Mouse (Mus musculus) MEL (cell line): Measurements from ENCODE around the gene Phykpl. TPM values are rescaled to one million over a fixed set of nuclear protein-coding genes. Genes with fewer than 3 reads are reported as not detected.

Source experiments
- DNase-seq: peaks from one replicate; pipeline ENCODE4 v3.0.0; 2011; ENCODE audit warnings: low read depth, low spot score
- H3K27ac ChIP-seq: 2 replicates; pipeline ENCODE4 v1.5.1; 2012; ENCODE audit warnings: low read depth, mild to moderate bottlenecking, control low read depth, low read length, moderate library complexity; ENCODE audit not compliant: control insufficient read depth
- H3K27me3 ChIP-seq, 2 experiments: fragments of 150-350 bp in 1 of 2; sonication (generic) in 1 of 2; 2 replicates each; pipeline ENCODE4 v1.6.1; 2012; ENCODE audit warnings: low read length in 2 of 2, mild to moderate bottlenecking in 2 of 2, improper control_type of control experiment in 1 of 2, moderate library complexity in 1 of 2; ENCODE audit not compliant: insufficient read depth in 2 of 2, control insufficient read depth in 1 of 2
- H3K36me3 ChIP-seq, 2 experiments: 2 replicates each; pipeline ENCODE4 v1.6.1; 2012 to 2014; ENCODE audit warnings: low read length in 2 of 2, improper control_type of control experiment in 1 of 2, inconsistent platforms in 1 of 2, mild to moderate bottlenecking in 1 of 2; ENCODE audit not compliant: insufficient read depth in 2 of 2, control insufficient read depth in 1 of 2
- H3K4me1 ChIP-seq, 2 experiments: fragments of 150-350 bp in 1 of 2; sonication (generic) in 1 of 2; 2 replicates each; pipeline ENCODE4 v1.6.1; 2012; ENCODE audit warnings: low read length in 2 of 2, improper control_type of control experiment in 1 of 2, mild to moderate bottlenecking in 1 of 2; ENCODE audit not compliant: insufficient read depth in 2 of 2, control insufficient read depth in 1 of 2
- H3K4me3 ChIP-seq, 2 experiments: fragments of 150-350 bp in 1 of 2; sonication (generic) in 1 of 2; 2 replicates each; pipeline ENCODE4 v1.5.1; 2012; ENCODE audit warnings: low read depth in 2 of 2, low read length in 2 of 2, mild to moderate bottlenecking in 2 of 2, moderate library complexity in 2 of 2, control low read depth in 1 of 2, improper control_type of control experiment in 1 of 2; ENCODE audit not compliant: control insufficient read depth in 1 of 2, insufficient read depth in 1 of 2
- H3K79me2 ChIP-seq: 2 replicates; pipeline ENCODE4 v1.6.1; 2012; ENCODE audit warnings: mild to moderate bottlenecking, low read length, moderate library complexity; ENCODE audit not compliant: control insufficient read depth, poor library complexity, insufficient read depth
- H3K9ac ChIP-seq: 2 replicates; pipeline ENCODE4 v1.6.1; 2012; ENCODE audit warnings: low read depth, mild to moderate bottlenecking, control low read depth, low read length, moderate library complexity; ENCODE audit not compliant: control insufficient read depth, poor library complexity, severe bottlenecking
- H3K9me3 ChIP-seq: fragments of 150-350 bp; sonication (generic); replicated peaks from 2 replicates; pipeline ENCODE4 v1.6.1; 2012; ENCODE audit warnings: mild to moderate bottlenecking, low read length, improper control_type of control experiment, moderate library complexity; ENCODE audit not compliant: insufficient read depth
- CHD1 ChIP-seq: IDR thresholded peaks from 2 replicates; pipeline ENCODE4 v1.6.1; 2012; ENCODE audit warnings: low read depth, mild to moderate bottlenecking, inconsistent platforms, low read length, improper control_type of control experiment
- CTCF ChIP-seq, 3 experiments: IDR thresholded peaks in 2 of 3; conservative IDR thresholded peaks in 1 of 3; 2 replicates each; pipeline ENCODE4 v1.5.1; 2011 to 2012; ENCODE audit warnings: low read length in 3 of 3, low read depth in 2 of 3, mild to moderate bottlenecking in 2 of 3, improper control_type of control experiment in 1 of 3, inconsistent platforms in 1 of 3, mixed read lengths in 1 of 3, moderate library complexity in 1 of 3; ENCODE audit not compliant: control insufficient read depth in 1 of 3, insufficient read depth in 1 of 3, poor library complexity in 1 of 3, severe bottlenecking in 1 of 3
- E2F4 ChIP-seq: IDR thresholded peaks from 2 replicates; pipeline ENCODE4 v1.6.1; 2011; ENCODE audit warnings: low read depth, low read length, improper control_type of control experiment, borderline replicate concordance
- EP300 ChIP-seq, 2 experiments: IDR thresholded peaks; 2 replicates each; pipeline ENCODE4 v1.6.1; 2011; ENCODE audit warnings: improper control_type of control experiment in 2 of 2, low read length in 2 of 2, low read depth in 1 of 2, mild to moderate bottlenecking in 1 of 2
- ETS1 ChIP-seq: IDR thresholded peaks from 2 replicates; pipeline ENCODE4 v1.6.1; 2012; ENCODE audit warnings: low read depth, mild to moderate bottlenecking, inconsistent platforms, low read length, improper control_type of control experiment, moderate library complexity
- GABPA ChIP-seq: IDR thresholded peaks from 2 replicates; pipeline ENCODE4 v1.6.1; 2012; ENCODE audit warnings: low read depth, mild to moderate bottlenecking, inconsistent platforms, low read length, improper control_type of control experiment, moderate library complexity
- HCFC1 ChIP-seq: IDR thresholded peaks from 2 replicates; pipeline ENCODE4 v1.6.1; 2012; ENCODE audit warnings: low read depth, mild to moderate bottlenecking, inconsistent platforms, low read length, improper control_type of control experiment, moderate library complexity
- JUND ChIP-seq: IDR thresholded peaks from 2 replicates; pipeline ENCODE4 v1.6.1; 2011; ENCODE audit warnings: low read depth, mild to moderate bottlenecking, improper control_type of control experiment, low read length
- KAT2A ChIP-seq: conservative IDR thresholded peaks from 2 replicates; pipeline ENCODE4 v1.6.1; 2012; ENCODE audit warnings: low read depth, low read length, improper control_type of control experiment, inconsistent platforms
- MAX ChIP-seq: IDR thresholded peaks from 2 replicates; pipeline ENCODE4 v1.6.1; 2011; ENCODE audit warnings: low read length, improper control_type of control experiment
- MAZ ChIP-seq: IDR thresholded peaks from 2 replicates; pipeline ENCODE4 v1.6.1; 2012; ENCODE audit warnings: low read depth, mild to moderate bottlenecking, inconsistent platforms, low read length, improper control_type of control experiment
- MEF2A ChIP-seq: IDR thresholded peaks from 2 replicates; pipeline ENCODE4 v1.6.1; 2014; ENCODE audit warnings: low read depth, mild to moderate bottlenecking, inconsistent platforms, low read length, improper control_type of control experiment; ENCODE audit not compliant: poor library complexity, insufficient replicate concordance, severe bottlenecking; ENCODE audit errors: extremely low read depth
- MXI1 ChIP-seq: IDR thresholded peaks from 2 replicates; pipeline ENCODE4 v1.6.1; 2011; ENCODE audit warnings: mild to moderate bottlenecking, low read depth, low read length, improper control_type of control experiment
- MYB ChIP-seq: IDR thresholded peaks from 2 replicates; pipeline ENCODE4 v1.6.1; 2011; ENCODE audit warnings: mild to moderate bottlenecking, low read depth, low read length, improper control_type of control experiment
- MYC ChIP-seq: IDR thresholded peaks from 2 replicates; pipeline ENCODE4 v1.6.1; 2011; ENCODE audit warnings: low read depth, mild to moderate bottlenecking, low read length, improper control_type of control experiment, moderate library complexity
- NELFE ChIP-seq: IDR thresholded peaks from 2 replicates; pipeline ENCODE4 v1.6.1; 2011; ENCODE audit warnings: low read depth, low read length, improper control_type of control experiment
- POLR2A ChIP-seq, 2 experiments: IDR thresholded peaks; 2 replicates each; pipeline ENCODE4 v1.6.1; 2011 to 2012; ENCODE audit warnings: low read length in 2 of 2, mild to moderate bottlenecking in 2 of 2, control low read depth in 1 of 2, improper control_type of control experiment in 1 of 2, low read depth in 1 of 2, moderate library complexity in 1 of 2; ENCODE audit not compliant: control insufficient read depth in 1 of 2, insufficient read depth in 1 of 2, poor library complexity in 1 of 2
- POLR2AphosphoS5 ChIP-seq: IDR thresholded peaks from 2 replicates; pipeline ENCODE4 v1.6.1; 2012; ENCODE audit warnings: low read depth, borderline replicate concordance, mild to moderate bottlenecking, inconsistent platforms, low read length, moderate library complexity, mixed read lengths
- RAD21 ChIP-seq: IDR thresholded peaks from 2 replicates; pipeline ENCODE4 v1.6.1; 2011; ENCODE audit warnings: mild to moderate bottlenecking, low read depth, low read length, improper control_type of control experiment
- SIN3A ChIP-seq: IDR thresholded peaks from 2 replicates; pipeline ENCODE4 v1.6.1; 2012; ENCODE audit warnings: low read length, improper control_type of control experiment, inconsistent platforms
- SMC3 ChIP-seq: IDR thresholded peaks from 2 replicates; pipeline ENCODE4 v1.6.1; 2011; ENCODE audit warnings: low read depth, low read length, improper control_type of control experiment
- TAL1 ChIP-seq: IDR thresholded peaks from 2 replicates; pipeline ENCODE4 v1.6.1; 2012; ENCODE audit warnings: mild to moderate bottlenecking, inconsistent platforms, low read length, moderate library complexity, mixed read lengths
- TBP ChIP-seq: IDR thresholded peaks from 2 replicates; pipeline ENCODE4 v1.8.0; 2011; ENCODE audit warnings: low read depth, low read length, improper control_type of control experiment
- TCF12 ChIP-seq: IDR thresholded peaks from 2 replicates; pipeline ENCODE4 v1.6.1; 2014; ENCODE audit warnings: low read depth, mild to moderate bottlenecking, inconsistent platforms, low read length, improper control_type of control experiment, moderate library complexity
- UBTF ChIP-seq: IDR thresholded peaks from 2 replicates; pipeline ENCODE4 v1.6.1; 2012; ENCODE audit warnings: low read depth, mild to moderate bottlenecking, inconsistent platforms, low read length, improper control_type of control experiment, moderate library complexity, borderline replicate concordance; ENCODE audit not compliant: insufficient read depth
- USF1 ChIP-seq: IDR thresholded peaks from 2 replicates; pipeline ENCODE4 v1.6.1; 2014; ENCODE audit warnings: low read depth, mild to moderate bottlenecking, inconsistent platforms, low read length, improper control_type of control experiment, moderate library complexity
- ZMIZ1 ChIP-seq: IDR thresholded peaks from 2 replicates; pipeline ENCODE4 v1.6.1; 2012; ENCODE audit warnings: low read depth, mild to moderate bottlenecking, inconsistent platforms, low read length, improper control_type of control experiment, moderate library complexity
- ZNF384 ChIP-seq: IDR thresholded peaks from 2 replicates; pipeline ENCODE4 v1.6.1; 2012; ENCODE audit warnings: low read depth, mild to moderate bottlenecking, inconsistent platforms, low read length, improper control_type of control experiment
- polyA plus RNA-seq, 2 experiments: library from polyadenylated mRNA; stranded (reverse) in 1 of 2; unstranded in 1 of 2; fragments of >175 nt in 1 of 2; fragments of >200 nt in 1 of 2; gene quantifications; 2 replicates each; pipeline versions ENCODE4 v1.2.1 to v1.2.4; 2012; ENCODE audit warnings: low replicate concordance in 2 of 2, low read depth in 1 of 2; ENCODE audit not compliant: insufficient read length in 2 of 2, insufficient read depth in 1 of 2, missing spikeins in 1 of 2
- total RNA-seq: library from RNA; depleted of rRNA; stranded (reverse); fragments of 300-350 nt; gene quantifications from 2 replicates; pipeline ENCODE4 v1.2.3, GENCODE M21; 2012

Phykpl gene
- total and polyA plus RNA-seq, 3 experiments, result 22.7 to 23.0 TPM; not detected in 1

DNA sequence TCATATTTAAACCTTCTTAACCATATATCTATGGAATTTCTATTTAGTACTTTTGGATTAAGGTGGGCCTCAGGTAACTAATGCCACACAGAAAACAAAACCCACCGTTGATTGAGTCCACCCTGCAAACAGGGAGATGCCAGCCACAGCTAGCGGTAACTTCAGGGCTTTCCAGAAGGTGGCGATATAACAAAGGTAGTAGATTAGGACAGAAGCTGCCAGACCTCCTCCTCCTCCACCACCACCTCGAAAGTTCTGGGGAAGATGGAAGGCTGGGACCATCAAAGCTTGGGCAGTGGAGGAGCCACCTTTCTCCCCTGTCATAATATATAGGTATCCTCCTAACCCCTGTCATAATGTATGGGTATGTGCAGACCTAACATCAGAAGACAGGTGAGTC lies 33.1 kb downstream of the Phykpl start (continued):
- no peak for TF ChIP-seq POLR2A (IDR thresholded peaks at IDR 0.05; ENCODE audit: control insufficient read depth in 1 of 2, insufficient read depth in 1 of 2, low read depth in 1 of 2, low read length in 2 of 2, poor library complexity in 1 of 2)
- no peak for TF ChIP-seq POLR2AphosphoS5
- TF ChIP-seq MAZ, result no peak

DNA sequence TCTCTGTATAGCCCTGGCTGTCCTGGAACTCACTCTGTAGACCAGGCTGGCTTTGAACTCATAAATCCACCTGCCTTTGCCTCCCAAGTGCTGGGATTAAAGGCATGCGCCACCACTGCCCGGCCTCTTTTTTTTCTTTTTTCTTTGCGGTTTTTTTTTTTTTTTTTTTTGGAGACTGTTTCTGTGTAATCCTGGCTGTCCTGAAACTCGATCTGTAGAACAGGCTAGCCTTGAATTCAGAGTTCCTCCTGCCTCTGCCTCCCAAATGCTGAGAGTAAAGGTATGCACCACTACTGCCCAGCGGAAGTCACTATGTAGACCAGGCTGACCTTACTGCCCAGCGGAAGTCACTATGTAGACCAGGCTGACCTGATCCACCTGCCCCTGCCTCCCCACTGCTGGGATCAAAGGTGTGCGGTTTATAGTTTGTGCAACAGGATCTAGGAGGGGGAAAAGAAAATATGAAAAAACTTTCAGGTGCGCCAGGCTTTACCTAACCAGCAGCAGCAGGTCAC lies 34.4 kb downstream of the Phykpl start:
- peak overlapping the region; percentile 73 for H3K9ac ChIP-seq
- peak overlapping the region; percentile 81 to 89 for H3K4me3 ChIP-seq
- peaks cover 9 to 31% of the 10 kb centered on the region in 2 experiments for H3K4me1 ChIP-seq
- H3K27me3 ChIP-seq, result no peaks in the 10 kb centered on the region
- TF ChIP-seq ZNF384, result peak; percentile 85
- no peak for TF ChIP-seq GABPA
- peaks cover 33% of the 10 kb centered on the region for H3K79me2 ChIP-seq
- DNase-seq, result no peak
- H3K27ac ChIP-seq, result peak overlapping the region; percentile 35
- peaks cover 11 to 28% of the 10 kb centered on the region in 2 experiments for H3K36me3 ChIP-seq
- H3K9me3 ChIP-seq, result no peaks in the 10 kb centered on the region

DNA sequence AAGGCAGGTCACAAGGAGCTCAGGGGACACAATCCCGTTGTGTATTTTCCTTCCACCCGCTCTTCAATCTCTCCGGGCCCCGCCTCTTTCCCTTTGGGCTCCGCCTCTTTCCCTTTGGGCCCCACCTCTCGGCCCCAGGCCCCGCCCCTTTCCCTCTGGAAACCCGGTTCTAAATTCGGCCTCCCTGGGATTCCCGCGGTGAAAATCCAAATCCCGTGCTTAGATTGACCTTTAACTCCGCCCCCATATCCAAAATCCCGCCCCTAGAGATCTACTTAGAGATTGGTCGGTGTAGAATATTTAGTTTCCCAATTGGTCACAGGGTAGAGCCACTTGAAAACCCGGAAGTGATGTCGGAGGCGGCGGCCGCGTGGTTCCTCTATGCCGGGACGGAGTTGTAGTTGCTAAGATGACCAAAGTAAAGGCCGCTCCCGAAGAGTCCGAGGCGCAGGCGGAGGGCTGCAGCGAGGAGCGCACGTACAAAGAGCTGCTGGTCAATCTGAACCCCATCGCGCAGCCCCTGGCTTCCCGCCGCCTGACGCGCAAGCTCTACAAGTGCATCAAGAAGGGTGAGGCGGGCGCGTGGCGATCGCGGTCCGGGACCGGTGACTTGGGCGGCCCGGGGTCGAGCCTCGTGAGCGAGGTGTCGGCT lies 35.0 kb downstream of the Phykpl start, which contains the start of gene Nhp2:
Gene Nhp2, plus strand, starts transcription at position 327 of the 652 bp plus-strand sequence.
- peaks cover 9 to 34% of the 10 kb centered on the region in 2 experiments for H3K4me1 ChIP-seq
- peak within 1 kb of the TSS; percentile 89 for H3K9ac ChIP-seq
- peaks cover 11 to 33% of the 10 kb centered on the region in 2 experiments for H3K36me3 ChIP-seq
- no peaks in the 10 kb centered on the region for H3K27me3 ChIP-seq
- peak within 1 kb of the TSS; percentile 57 for H3K27ac ChIP-seq
- H3K79me2 ChIP-seq, result peaks cover 33% of the 10 kb centered on the region
- peak within 1 kb of the TSS; percentile 81 to 89 for H3K4me3 ChIP-seq
- peak; percentile 100 for DNase-seq
- H3K9me3 ChIP-seq, result no peaks in the 10 kb centered on the region
- TF ChIP-seq KAT2A (peak; percentile 51), JUND (no peak), TBP (peak; percentile 87), ZMIZ1 (peak; percentile 73), SMC3 (no peak), SIN3A (peak; percentile 99), POLR2A (IDR thresholded peaks at IDR 0.05; ENCODE audit: control insufficient read depth in 1 of 2, insufficient read depth in 1 of 2, low read depth in 1 of 2, low read length in 2 of 2, poor library complexity in 1 of 2) (peak; percentile 69 to 98), MEF2A (0 out of 2 replicates have a peak, but pooled peaks have one; percentile 27), CTCF (IDR thresholded peaks at IDR 0.05 in 2 of 3, conservative IDR thresholded peaks at IDR 0.05 in 1 of 3; ENCODE audit: control insufficient read depth in 1 of 3, insufficient read depth in 1 of 3, low read depth in 2 of 3, low read length in 3 of 3, poor library complexity in 1 of 3, severe bottlenecking in 1 of 3) (no peak), RAD21 (no peak), HCFC1 (peak; percentile 86), UBTF (peak; percentile 69; the same call in 1 of the 2 replicates), USF1 (peak; percentile 74), TAL1 (no peak), MYC (peak; percentile 99), EP300 (IDR thresholded peaks at IDR 0.05; ENCODE audit: low read depth in 1 of 2, low read length in 2 of 2) (no peak), POLR2AphosphoS5 (no peak), MXI1 (peak; percentile 100), E2F4 (peak; percentile 31), GABPA (no peak), CHD1 (no peak), MAZ (peak; percentile 66; the same call in 1 of the 2 replicates), TCF12 (peak; percentile 52), MAX (peak; percentile 96), MYB (no peak), ETS1 (peak; percentile 42; the same call in 1 of the 2 replicates), NELFE (peak; percentile 91)
